Mouse (Mus musculus) MEL-GATA-1-ER (cell line): Measurements from ENCODE around the gene Gcfc2.

Experiments
- DNase-seq: peaks from one replicate; pipeline ENCODE4 v3.0.0-alpha.2; 2012; ENCODE audit warnings: low read depth; ENCODE audit errors: extremely low read depth

The Gcfc2 gene

GRCm38 (mm10) chr6:81923523-81924142 lies at the start of gene Gcfc2:
Gene Gcfc2, plus strand, starts transcription at chr6:81923669.
- DNase-seq, result peak; percentile 84

GRCm38 (mm10) chr6:81895678-81896230 lies 27.7 kb upstream of the Gcfc2 start:
- no peak for DNase-seq

- no peak for DNase-seq
Measured at GRCm38 (mm10) chr6:81910302-81910855, 13.1 kb upstream of the Gcfc2 start.

- no peak for DNase-seq
Measured at GRCm38 (mm10) chr6:81911244-81911643, 12.2 kb upstream of the Gcfc2 start.

- DNase-seq, result no peak
Measured at GRCm38 (mm10) chr6:81911713-81912112, 11.8 kb upstream of the Gcfc2 start.

GRCm38 (mm10) chr6:81912177-81912576 lies 11.3 kb upstream of the Gcfc2 start:
- no peak for DNase-seq

- DNase-seq, result peak; percentile 31
Measured at GRCm38 (mm10) chr6:81924304-81924703, 835 bp downstream of the Gcfc2 start.

- no peak for DNase-seq
Measured at GRCm38 (mm10) chr6:81929402-81929801, 5.9 kb downstream of the Gcfc2 start.

GRCm38 (mm10) chr6:81933281-81933680 lies 9.8 kb downstream of the Gcfc2 start:
- peak; percentile 11 for DNase-seq

- no peak for DNase-seq
Measured at GRCm38 (mm10) chr6:81941718-81942117, 18.2 kb downstream of the Gcfc2 start.

- no peak for DNase-seq
Measured at GRCm38 (mm10) chr6:81943281-81943680, 19.8 kb downstream of the Gcfc2 start.

GRCm38 (mm10) chr6:81944432-81944831 lies 21.0 kb downstream of the Gcfc2 start:
- no peak for DNase-seq

GRCm38 (mm10) chr6:81946906-81947305 lies 23.4 kb downstream of the Gcfc2 start:
- DNase-seq, result no peak

- DNase-seq, result no peak
Measured at GRCm38 (mm10) chr6:81955133-81955532, 31.7 kb downstream of the Gcfc2 start.

- no peak for DNase-seq
Measured at GRCm38 (mm10) chr6:81956399-81956798, 32.9 kb downstream of the Gcfc2 start.

- DNase-seq, result no peak
Measured at GRCm38 (mm10) chr6:81957992-81958391, 34.5 kb downstream of the Gcfc2 start.

GRCm38 (mm10) chr6:81959866-81960265 lies 36.4 kb downstream of the Gcfc2 start:
- no peak for DNase-seq

- no peak for DNase-seq
Measured at GRCm38 (mm10) chr6:81960284-81960683, 36.8 kb downstream of the Gcfc2 start.

- DNase-seq, result peak; percentile 90
Measured at GRCm38 (mm10) chr6:81965296-81966067, 42.0 kb downstream of the Gcfc2 start, which contains the start of gene Mrpl19. Gene Mrpl19, minus strand, starts transcription at chr6:81965958.

- no peak for DNase-seq
Measured at GRCm38 (mm10) chr6:81966068-81966544, 42.6 kb downstream of the Gcfc2 start.

GRCm38 (mm10) chr6:81971196-81971595 lies 47.7 kb downstream of the Gcfc2 start:
- no peak for DNase-seq

- DNase-seq, result no peak
Measured at GRCm38 (mm10) chr6:81972595-81972994, 49.1 kb downstream of the Gcfc2 start.
